Mouse (Mus musculus) telencephalon, adult 2 months (tissue): Measurements from ENCODE around the gene Pxdc1.

ENCODE experiments used
- DNase-seq: peaks from one replicate; pipeline ENCODE4 v3.0.0-alpha.2; 2011; ENCODE audit warnings: low read depth, low spot score

The Pxdc1 gene

GRCm38 (mm10) chr13:34596797-34597196 lies 56.5 kb downstream of the Pxdc1 start:
- DNase-seq, result no peak
